Mouse (Mus musculus) heart, embryonic 16.5 days (tissue): ENCODE results near the gene Pkmyt1. TPM values are rescaled to one million over a fixed set of nuclear protein-coding genes. Genes with fewer than 3 reads are reported as not detected.
A peak's percentile ranks its signal among the peaks of the same experiment; 100 is the strongest.

ENCODE experiments used
- ATAC-seq: fragments of 200-750 bp; cut with Nextera tagmentation; replicated peaks from 2 replicates; pipeline ENCODE4 v1.8.0; 2017; ENCODE audit warnings: moderate number of reproducible peaks; ENCODE audit not compliant: insufficient read depth, low FRiP score; ENCODE audit errors: extremely low read depth
- H3K27ac ChIP-seq: fragments of 300-500 bp; sonication (generic); 2 replicates; pipeline ENCODE4 v1.5.1; 2014; ENCODE audit warnings: mild to moderate bottlenecking, low read length, control low read depth, moderate library complexity
- H3K27me3 ChIP-seq: fragments of 300-500 bp; sonication (generic); 2 replicates; pipeline ENCODE4 v1.6.1; 2014; ENCODE audit warnings: low read length, mixed read lengths; ENCODE audit not compliant: control insufficient read depth, insufficient read depth
- H3K36me3 ChIP-seq: fragments of 300-500 bp; sonication (generic); 2 replicates; pipeline ENCODE4 v1.6.1; 2014; ENCODE audit not compliant: control insufficient read depth, insufficient read depth
- H3K4me1 ChIP-seq: fragments of 300-500 bp; sonication (generic); 2 replicates; pipeline ENCODE4 v1.6.1; 2014; ENCODE audit warnings: low read length, mixed read lengths; ENCODE audit not compliant: control insufficient read depth, insufficient read depth
- H3K4me2 ChIP-seq: fragments of 300-500 bp; sonication (generic); 2 replicates; pipeline ENCODE4 v1.6.1; 2014; ENCODE audit warnings: low read depth, mild to moderate bottlenecking, control low read depth, low read length
- H3K4me3 ChIP-seq: fragments of 300-500 bp; sonication (generic); 2 replicates; pipeline ENCODE4 v1.5.1; 2014; ENCODE audit warnings: mild to moderate bottlenecking, control low read depth, low read length
- H3K9ac ChIP-seq: fragments of 300-500 bp; sonication (generic); 2 replicates; pipeline ENCODE4 v1.6.1; 2014; ENCODE audit warnings: low read length, control low read depth
- H3K9me3 ChIP-seq: fragments of 300-500 bp; sonication (generic); replicated peaks from 2 replicates; pipeline ENCODE4 v1.6.1; 2016; ENCODE audit warnings: low read length; ENCODE audit not compliant: control insufficient read depth
- WGBS: fragments of 180-500 bp; shearing (Covaris S2); extraction: QIAGEN DNeasy Blood & Tissue Kit; methylation state at CpG from one replicate; pipeline ENCODE4 v1.1.7; 2014; 5-methylcytosine and 5-hydroxymethylcytosine counted together
- polyA plus RNA-seq: library from polyadenylated mRNA; unstranded; fragments of >200 nt; fragmentation: Nextera tagmentation; extraction: Ambion mirVana; gene quantifications from 2 replicates; pipeline ENCODE4 v1.2.1, GENCODE M21; 2015

Pkmyt1 gene
- polyA plus RNA-seq, 1 experiment from 2014 or later = 33.3 TPM

- no peak for ATAC-seq
- Histone ChIP-seq H3K4me2 (no peak overlapping the region), H3K27me3 (no peaks in the 10 kb centered on the region; the same call in 1 of the 2 replicates), H3K27ac (no peak overlapping the region), H3K9me3 (no peaks in the 10 kb centered on the region), H3K4me3 (no peak overlapping the region), H3K4me1 (peaks cover 10% of the 10 kb centered on the region; the same call in 1 of the 2 replicates), H3K36me3 (peaks cover 6% of the 10 kb centered on the region; the same call in 1 of the 2 replicates), H3K9ac (no peak overlapping the region)
- 60% methylated on average over 1 of the region's 1 CpGs for WGBS
Measured at GRCm38 (mm10) chr17:23734341-23734740, 8.2 kb downstream of the Pkmyt1 start.

GRCm38 (mm10) chr17:23737493-23738445 lies 11.6 kb downstream of the Pkmyt1 start:
- ATAC-seq = no peak
- Histone ChIP-seq H3K4me3 (no peak overlapping the region), H3K9me3 (no peaks in the 10 kb centered on the region), H3K36me3 (peaks cover 6% of the 10 kb centered on the region; the same call in 1 of the 2 replicates), H3K27ac (no peak overlapping the region), H3K27me3 (peaks cover 23% of the 10 kb centered on the region), H3K4me1 (peaks cover 22% of the 10 kb centered on the region), H3K4me2 (no peak overlapping the region), H3K9ac (no peak overlapping the region)
- WGBS = 67% methylated on average over 15 of the region's 15 CpGs

GRCm38 (mm10) chr17:23738836-23739201 lies 12.7 kb downstream of the Pkmyt1 start:
- ATAC-seq = no peak
- H3K4me3 ChIP-seq = peak overlapping the region; percentile 79
- no peaks in the 10 kb centered on the region for H3K9me3 ChIP-seq
- peaks cover 6% of the 10 kb centered on the region; the same call in 1 of the 2 replicates for H3K36me3 ChIP-seq
- 56% methylated on average over 2 of the region's 2 CpGs for WGBS
- H3K4me2 ChIP-seq = peak overlapping the region; percentile 99
- H3K27me3 ChIP-seq = peaks cover 34% of the 10 kb centered on the region
- peak overlapping the region; percentile 83; the same call in 1 of the 2 replicates for H3K9ac ChIP-seq
- H3K4me1 ChIP-seq = peaks cover 22% of the 10 kb centered on the region
- H3K27ac ChIP-seq = no peak overlapping the region

- H3K27me3 ChIP-seq = peaks cover 39% of the 10 kb centered on the region
- H3K36me3 ChIP-seq = peaks cover 6% of the 10 kb centered on the region; the same call in 1 of the 2 replicates
- H3K9ac ChIP-seq = peak overlapping the region; percentile 83
- WGBS = 3% methylated on average over 48 of the region's 48 CpGs
- peak; percentile 19 for ATAC-seq
- H3K9me3 ChIP-seq = no peaks in the 10 kb centered on the region
- H3K4me2 ChIP-seq = peak overlapping the region; percentile 99
- peak overlapping the region; percentile 79 for H3K4me3 ChIP-seq
- H3K4me1 ChIP-seq = peaks cover 22% of the 10 kb centered on the region
- peak overlapping the region; percentile 72 for H3K27ac ChIP-seq
Measured at GRCm38 (mm10) chr17:23739202-23740135, 13.3 kb downstream of the Pkmyt1 start.

GRCm38 (mm10) chr17:23740136-23740584 lies 14.0 kb downstream of the Pkmyt1 start:
- 0% methylated on average over 44 of the region's 46 CpGs for WGBS
- Histone ChIP-seq H3K9me3 (no peaks in the 10 kb centered on the region), H3K4me1 (peaks cover 26% of the 10 kb centered on the region), H3K27ac (peak overlapping the region; percentile 72), H3K27me3 (peaks cover 46% of the 10 kb centered on the region), H3K9ac (peak overlapping the region; percentile 83), H3K4me3 (peak overlapping the region; percentile 79), H3K4me2 (peak overlapping the region; percentile 99), H3K36me3 (peaks cover 6% of the 10 kb centered on the region; the same call in 1 of the 2 replicates)
- ATAC-seq = peak; percentile 82

GRCm38 (mm10) chr17:23740598-23741021 lies 14.5 kb downstream of the Pkmyt1 start, which contains the start of gene Paqr4:
Gene Paqr4, minus strand, starts transcription at chr17:23740867.
- ATAC-seq = peak; percentile 4; the same call in 1 of the 2 replicates
- Histone ChIP-seq H3K9ac (peak within 1 kb of the TSS; percentile 83), H3K36me3 (peaks cover 6% of the 10 kb centered on the region; the same call in 1 of the 2 replicates), H3K9me3 (no peaks in the 10 kb centered on the region), H3K4me1 (peaks cover 31% of the 10 kb centered on the region), H3K4me3 (peak within 1 kb of the TSS; percentile 79), H3K27ac (peak within 1 kb of the TSS; percentile 72), H3K4me2 (peak within 1 kb of the TSS; percentile 99), H3K27me3 (peaks cover 49% of the 10 kb centered on the region)
- 5% methylated on average over 13 of the region's 13 CpGs for WGBS

- Histone ChIP-seq H3K4me2 (no peak overlapping the region), H3K36me3 (peaks cover 6% of the 10 kb centered on the region; the same call in 1 of the 2 replicates), H3K4me1 (peaks cover 34% of the 10 kb centered on the region), H3K27me3 (peaks cover 57% of the 10 kb centered on the region), H3K4me3 (no peak overlapping the region), H3K9ac (no peak overlapping the region), H3K9me3 (no peaks in the 10 kb centered on the region), H3K27ac (no peak overlapping the region)
- no peak for ATAC-seq
- WGBS = 40% methylated on average over 38 of the region's 38 CpGs
Measured at GRCm38 (mm10) chr17:23741359-23742209, 15.4 kb downstream of the Pkmyt1 start.
